Mouse (Mus musculus) granulocyte monocyte progenitor cell, adult 5-6 weeks (primary cell): Measurements from ENCODE around the gene Taf11. TPM values are rescaled to one million over a fixed set of nuclear protein-coding genes. Genes with fewer than 3 reads are reported as not detected.
A peak's percentile ranks its signal among the peaks of the same experiment; 100 is the strongest.

Experiments
- ATAC-seq: replicated peaks from 2 replicates; pipeline ENCODE4 v1.8.0; 2016; ENCODE audit warnings: mild to moderate bottlenecking, moderate TSS enrichment, inconsistent platforms; ENCODE audit not compliant: poor library complexity, severe bottlenecking
- total RNA-seq, 2 experiments: library from RNA; stranded (forward) in 1 of 2; stranded (reverse) in 1 of 2; fragments of 200-712, 200-1000 nt in 1 of 2; fragments of >200 nt in 1 of 2; fragmentation: Nextera tagmentation in 1 of 2; gene quantifications; 2 replicates each; pipeline ENCODE4 v1.2.3; 2014 to 2017

The Taf11 gene
- total RNA-seq (2014; fragmentation: Nextera tagmentation) = 39.9 and 46.9 TPM in 2 replicates
- total RNA-seq (2017) = 35.7 and 44.0 TPM in 2 replicates

DNA sequence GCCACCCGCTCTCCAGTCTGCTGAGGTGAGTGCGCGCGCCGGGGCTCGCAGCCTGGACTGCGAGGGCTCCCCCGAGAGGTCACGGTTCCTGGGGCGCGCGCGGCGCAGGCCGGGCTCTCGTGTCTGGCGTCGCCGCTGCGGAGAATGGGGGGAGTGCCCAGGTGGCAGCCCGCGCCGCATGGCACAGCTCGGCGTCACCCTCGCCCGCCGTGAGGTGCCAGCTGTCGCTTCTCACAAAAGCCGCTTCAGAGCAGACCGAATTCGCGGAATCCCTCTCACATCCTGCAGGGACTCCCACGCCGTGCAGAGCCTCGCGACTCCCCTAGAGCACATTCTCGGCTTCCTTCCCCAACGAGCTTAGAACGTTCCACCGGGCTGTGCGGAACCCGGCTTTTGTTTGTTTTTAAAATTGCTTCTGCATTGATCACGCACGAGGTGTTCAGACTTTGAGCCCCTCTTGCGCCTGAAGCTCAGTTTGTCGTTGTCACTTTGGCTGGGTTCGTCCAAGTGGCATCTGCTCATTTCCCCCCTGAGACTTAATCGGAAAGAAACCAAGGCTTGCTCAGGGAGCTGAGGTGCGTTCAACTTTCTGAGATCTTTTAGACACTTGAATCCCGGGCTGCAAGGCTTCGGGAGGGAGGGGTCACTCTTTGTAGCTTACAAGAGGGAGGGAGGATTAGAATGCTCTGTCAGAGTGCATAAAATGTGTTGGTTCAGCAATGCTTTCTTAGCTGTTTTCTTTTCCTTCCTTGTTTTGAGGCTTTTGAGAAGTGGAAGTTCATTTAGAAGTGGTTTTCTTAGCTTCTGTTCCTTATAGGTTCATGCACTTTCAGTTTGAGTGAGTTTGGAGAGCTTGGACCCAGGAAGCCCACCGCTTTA lies at the start of gene Taf11:
Gene Taf11, minus strand, starts transcription at position 223 of the 879 bp plus-strand sequence.
- ATAC-seq = peak; percentile 18; the same call in 1 of the 2 replicates

DNA sequence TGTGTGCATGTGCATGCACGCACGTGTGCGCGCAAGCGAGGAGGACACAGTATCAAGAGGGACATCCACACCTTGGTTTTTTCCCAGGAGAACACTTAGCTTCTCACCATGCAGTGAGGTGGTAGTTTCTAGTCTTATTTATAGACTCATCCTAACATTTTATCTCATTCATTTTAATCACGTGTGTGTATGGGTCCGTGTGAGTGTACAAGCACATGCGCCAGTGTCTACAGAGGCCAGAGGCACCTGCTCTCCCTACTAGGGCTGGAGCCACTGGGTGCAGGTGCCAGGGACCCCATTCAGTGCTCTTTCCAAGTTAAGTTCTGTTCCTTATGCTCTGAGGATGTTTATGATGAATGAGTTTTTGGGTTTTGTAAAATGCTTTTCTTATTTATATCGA lies 48.0 kb upstream of the Taf11 start:
- ATAC-seq = no peak

DNA sequence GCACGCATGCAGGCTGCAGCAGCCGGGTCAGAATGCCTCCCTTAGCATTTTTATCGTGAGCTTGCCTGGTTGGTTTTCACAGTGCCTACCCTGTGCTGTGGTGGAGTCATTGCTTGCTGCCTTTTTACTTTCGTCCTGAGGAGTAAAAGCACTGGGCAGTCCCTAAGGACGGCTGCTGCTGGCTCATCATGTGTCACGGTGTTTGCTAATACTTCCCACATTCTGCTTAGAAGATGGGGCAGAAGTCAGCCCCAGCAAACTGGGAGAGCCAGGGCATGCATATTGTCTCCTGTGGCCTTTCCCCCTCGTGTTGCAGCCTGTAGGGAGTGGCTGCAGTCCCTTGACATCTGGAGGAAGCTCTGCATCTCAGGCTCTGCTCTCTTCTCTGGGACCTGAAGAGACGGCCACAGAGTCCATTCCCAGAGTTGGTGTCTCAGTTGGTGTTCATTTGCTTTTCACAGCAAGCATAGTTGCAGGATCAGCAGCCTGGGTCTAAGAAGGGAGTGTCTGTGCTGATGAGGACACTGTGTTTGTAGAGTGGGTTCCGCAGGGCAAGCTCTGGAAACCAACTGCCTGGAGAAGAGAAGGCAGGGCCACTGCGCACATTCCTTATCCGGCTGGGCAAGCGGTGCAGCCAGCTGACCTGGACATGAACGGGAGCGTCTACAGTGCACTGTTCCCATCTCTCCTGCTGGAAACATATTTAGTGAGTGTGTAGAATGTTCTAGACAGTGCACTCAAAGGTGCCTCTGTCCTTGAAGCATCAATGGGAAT lies 45.2 kb upstream of the Taf11 start:
- no peak for ATAC-seq

DNA sequence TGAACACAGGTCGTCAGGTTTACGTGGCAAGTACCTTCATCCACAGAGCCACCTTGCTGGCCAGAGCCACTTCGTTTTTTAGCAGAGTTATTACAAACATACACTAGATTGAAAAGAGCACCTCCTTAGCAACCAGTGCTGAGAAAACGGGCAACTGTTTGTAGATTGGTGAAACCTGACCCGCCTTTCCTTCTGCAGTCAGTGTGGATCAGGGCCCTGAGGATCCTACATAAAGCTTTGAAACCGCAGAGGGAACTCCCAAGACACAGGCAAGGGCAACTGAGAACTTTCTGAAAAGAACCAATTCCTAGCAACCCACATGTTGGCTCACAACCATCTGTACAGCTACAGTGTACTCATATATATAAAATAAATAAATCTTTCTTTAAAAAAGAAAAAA lies 43.5 kb upstream of the Taf11 start:
- no peak for ATAC-seq

DNA sequence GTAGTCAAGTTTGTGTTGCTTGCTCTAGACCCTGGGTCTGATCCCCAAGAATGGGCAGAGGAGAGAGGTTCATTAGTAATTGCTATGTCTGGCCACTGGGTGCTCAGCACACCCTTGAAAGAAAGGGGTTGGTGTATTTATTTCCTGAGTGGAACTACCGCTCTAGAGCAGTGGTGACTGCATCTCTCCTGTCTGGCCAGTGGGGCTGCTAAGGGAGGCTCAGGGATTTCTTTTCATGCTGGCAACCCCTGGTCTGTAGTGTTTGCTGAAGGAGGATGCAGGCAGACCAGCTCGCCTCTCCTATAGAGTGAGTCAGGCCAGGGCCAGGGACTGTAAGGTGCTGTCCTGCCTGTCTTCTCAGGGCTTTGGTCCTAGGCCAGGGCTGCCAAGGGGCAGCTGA lies 37.5 kb upstream of the Taf11 start:
- ATAC-seq = no peak

DNA sequence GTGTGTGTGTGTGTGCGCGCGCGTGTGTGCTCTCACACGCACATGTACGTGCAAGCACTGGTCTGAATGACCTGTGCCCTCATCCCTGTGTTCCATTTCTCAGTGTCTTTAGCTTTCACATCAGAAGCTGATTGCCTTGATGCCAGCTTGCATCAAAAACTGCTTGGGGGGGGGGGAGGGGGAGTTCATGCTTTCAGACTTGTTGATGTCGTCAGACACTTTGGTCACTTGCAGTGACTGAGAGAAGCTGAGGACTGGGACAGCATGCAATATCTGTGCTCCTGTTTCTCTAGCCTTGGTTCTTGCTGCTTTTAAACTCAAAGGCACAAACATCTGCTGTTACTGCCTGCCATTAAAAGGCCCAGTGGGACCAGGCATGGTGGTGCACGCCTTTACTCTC lies 36.7 kb upstream of the Taf11 start:
- no peak for ATAC-seq

DNA sequence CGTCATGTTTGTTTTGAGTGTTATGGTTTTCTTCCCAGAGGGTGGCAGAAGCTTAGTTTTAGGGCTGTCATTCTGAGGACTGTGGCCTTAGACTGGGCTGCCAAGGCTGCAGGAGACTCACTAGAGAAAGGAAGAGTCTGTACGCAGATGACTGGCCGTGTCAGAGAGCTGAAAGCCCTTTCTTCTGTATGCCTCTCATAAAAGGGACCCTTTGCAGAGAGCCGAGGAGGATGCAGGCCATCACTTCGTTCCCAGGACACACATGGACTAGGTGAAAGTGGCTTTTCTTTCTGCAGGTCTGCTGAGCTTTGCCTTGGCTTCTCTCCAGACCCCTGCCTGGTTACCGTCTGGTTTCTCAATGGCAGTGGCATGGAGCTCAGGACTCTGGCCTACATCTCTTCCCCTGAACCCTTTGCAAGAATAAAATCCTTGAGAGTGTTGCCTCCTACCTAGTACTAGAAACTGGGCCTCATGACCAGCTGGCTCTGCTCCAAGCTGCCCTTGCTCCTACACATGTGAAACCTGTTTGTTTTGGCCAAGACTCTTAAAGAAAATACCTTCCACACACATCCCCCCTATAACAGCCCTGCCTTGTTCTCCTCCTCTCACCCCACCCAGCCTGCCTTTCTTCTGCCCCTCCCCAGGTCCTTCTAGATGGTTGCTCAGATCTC lies 36.0 kb upstream of the Taf11 start:
- no peak for ATAC-seq

DNA sequence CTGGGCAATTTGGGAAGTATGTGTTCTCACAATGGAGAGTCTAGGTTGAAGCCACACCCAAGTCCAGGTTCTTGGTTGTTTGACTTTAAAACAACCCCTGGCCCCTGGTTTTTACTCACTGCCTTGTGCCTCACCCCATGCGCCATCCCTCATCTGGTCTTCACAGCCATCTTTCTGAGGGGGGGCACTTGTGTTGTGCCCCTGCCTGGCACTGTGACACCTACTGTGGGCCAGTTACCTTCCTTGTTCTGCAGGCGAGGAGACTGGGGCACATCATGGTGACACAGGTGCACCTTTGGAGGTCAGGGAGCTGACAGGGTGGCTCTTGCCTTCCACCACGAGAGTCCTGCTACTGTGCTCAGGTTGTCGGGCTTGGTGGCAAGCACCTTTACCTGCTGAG lies 32.5 kb upstream of the Taf11 start:
- no peak for ATAC-seq

DNA sequence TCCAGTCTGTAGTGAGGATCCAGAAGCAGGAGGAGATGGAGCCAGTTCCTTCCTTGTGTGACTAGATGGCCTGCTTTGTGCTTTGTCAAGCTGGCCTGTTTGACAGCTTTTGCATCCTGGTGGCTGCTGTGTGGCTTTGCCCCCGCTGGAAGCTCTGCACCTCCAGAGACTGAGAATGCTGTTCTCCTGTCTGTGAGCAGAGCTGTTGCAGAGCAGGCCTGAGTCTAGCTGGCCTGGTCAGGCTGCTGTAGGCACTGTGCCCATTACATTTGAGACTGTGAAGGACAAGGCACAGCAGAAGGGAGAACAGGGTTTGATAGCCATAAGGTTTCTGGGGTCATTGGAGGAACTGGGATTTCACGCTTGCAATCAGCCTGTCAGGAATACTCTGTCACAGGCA lies 32.1 kb upstream of the Taf11 start:
- ATAC-seq = no peak

DNA sequence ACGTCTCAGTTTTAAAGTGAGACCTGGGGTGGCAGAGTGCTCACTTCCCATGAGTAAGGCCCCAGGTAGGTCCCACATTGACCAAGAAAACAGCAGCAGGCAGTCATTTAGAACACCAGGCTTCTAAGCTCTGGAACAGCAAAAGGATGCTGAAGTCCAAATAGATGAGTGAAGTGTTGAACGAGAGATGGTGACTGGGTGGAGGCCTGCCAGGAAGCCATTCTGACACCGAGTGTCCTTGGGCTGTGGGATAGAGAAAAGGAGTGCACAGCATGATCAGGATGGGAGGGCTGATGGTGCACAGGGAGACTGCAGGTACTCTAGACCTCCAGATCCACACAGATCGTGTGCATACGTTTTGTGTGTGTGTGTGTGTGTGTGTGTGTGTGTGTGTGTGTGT lies 31.5 kb upstream of the Taf11 start:
- ATAC-seq = no peak

DNA sequence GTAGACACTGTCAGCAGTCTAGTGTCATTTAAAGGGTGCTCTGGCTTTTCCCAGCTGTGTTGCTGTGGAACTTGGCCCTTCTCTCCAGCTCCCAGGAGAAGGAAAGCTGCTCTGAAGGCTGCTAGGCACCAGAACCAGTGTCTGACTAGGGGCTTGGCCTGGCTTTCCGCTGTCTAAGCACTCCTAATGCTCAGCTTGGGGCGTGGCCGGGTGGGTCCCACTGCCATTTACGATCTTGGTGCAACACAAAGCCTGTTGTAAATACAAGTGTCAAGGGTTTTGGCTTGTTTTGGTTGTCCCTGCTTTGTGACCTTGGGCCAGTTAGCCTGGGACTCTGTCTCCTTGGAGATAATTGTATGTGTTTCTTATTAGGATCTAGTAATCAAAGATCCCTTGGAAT lies 30.7 kb upstream of the Taf11 start:
- no peak for ATAC-seq

DNA sequence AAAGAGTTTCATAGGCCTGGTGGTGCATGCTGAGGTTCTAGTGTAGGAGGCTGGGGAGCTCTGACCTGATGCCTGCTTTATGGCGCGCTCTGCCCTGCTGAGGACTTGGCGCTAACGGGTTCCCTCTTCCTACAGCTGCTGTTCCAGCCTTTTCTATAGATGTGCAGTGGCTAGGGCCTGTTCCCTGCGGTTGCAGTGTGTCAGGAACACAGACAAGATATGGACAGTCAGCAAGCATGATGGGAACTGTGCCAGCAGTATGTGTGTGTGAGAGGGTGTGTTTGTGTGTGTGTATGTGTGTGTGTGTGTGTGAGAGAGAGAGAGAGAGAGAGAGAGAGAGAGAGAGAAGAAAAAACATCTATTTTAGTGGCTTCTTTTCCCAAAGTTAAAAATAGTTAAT lies 29.4 kb upstream of the Taf11 start:
- no peak for ATAC-seq

DNA sequence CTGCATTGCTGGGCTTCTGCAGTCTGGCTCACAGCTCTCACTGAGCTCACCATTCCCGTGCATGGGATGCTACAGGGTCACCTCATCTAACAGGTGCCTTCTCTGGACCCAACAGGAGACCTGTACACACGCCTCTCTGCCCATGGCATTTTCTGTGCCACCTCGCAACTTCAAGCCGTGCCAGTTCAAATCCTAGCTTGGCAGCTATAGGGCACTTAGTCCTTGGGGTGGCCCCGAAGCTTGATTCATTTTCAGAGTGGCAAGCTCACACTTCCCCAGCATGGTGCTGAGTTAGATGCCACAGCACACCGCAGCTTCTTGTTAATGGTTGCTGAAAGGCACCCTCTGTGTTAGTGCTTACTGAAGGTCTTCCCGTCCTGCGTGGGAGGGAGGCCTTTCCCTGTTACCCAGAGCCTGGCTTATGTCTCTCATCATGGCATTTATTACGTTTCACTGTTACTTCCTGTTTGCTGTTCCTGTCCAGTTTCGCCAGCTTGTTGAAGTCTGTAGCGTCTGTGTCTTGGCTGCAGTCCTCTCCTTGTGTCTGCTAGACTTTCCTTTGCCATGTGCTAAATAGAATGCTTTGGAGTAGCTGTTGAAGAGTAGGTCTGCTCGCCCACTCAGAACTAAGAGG lies 28.6 kb upstream of the Taf11 start:
- ATAC-seq = peak; percentile 51

DNA sequence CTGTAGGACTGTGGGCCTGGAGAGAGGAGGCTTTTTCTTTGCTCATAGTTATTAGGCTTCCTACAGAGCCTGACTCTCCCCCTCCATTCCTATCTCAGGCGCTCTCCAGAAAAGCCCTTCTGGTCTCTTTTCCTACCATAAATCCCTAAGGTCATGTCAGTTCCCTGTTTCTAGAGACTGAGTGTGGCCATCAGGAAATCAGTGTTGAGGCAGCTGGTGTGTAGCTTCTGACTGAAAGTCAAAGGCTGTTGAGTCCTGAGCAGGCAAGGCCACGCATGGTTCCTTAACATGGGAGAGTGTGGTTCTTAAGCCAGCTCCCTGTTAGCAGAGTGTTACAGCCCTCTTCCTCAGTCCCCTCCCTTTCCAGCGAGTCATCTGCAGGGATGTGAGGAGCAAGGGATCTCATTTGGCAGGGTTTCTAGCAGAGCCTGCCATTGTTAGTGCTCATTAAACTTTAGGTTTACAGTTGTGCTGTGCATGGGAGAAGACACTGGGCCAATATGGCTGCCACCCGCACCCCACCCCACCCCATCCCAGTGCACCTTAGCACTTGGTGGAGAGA lies 27.5 kb upstream of the Taf11 start:
- ATAC-seq = no peak

DNA sequence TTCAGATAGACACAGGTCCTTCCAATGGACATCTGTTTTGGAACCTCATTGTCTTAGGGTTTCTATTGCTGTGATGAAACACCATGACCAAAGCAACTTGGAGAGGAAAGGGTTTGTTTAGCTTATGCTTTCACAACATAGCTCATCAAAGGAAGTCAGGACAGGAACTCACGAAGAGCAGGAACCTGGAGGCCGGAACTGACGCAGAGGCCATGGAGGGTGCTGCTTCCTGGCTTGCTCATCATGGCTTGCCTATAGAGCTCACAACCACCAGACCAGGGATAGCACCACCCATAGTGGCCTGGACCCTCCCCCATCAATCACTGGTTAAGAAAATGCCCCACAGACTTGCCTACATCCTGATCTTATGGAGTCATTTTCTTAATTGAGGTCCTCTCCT lies 25.4 kb upstream of the Taf11 start:
- ATAC-seq = peak; percentile 86

DNA sequence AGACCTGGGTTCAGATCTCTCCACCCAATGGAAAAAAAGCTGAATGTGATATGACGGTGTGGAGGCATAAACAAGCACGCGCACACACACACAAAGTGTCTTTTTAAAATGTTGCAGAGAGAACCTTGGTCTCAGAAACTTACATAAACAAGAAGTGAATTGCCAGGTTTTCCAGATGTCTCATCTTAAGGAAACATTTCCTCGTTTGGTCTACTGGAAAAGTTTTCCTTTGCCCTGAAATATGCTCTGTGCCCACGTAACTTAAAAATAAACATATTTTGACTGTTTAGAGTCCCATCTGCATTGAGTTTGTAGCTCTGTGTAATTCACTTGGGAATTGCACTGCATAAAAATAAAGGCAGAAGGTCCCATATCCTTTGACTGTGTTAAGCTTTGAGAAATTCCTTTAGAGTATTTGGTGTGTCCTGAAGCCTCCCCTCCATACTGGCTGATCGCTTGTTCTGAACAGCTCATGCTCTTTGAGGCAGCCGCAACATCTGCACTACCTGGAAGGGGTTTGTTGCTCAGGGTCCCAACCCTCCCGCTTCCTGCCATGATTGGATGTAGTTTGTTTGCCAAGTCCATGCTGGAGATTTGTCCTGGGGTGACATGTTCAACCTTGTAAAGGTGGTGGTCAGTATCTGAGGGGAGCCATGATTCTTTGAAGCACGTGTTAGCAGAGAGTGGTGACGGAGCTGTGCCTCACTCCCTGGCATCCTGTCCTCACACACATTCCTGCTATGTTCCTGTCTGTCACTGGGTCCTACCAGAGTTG lies 24.7 kb upstream of the Taf11 start:
- ATAC-seq = no peak

DNA sequence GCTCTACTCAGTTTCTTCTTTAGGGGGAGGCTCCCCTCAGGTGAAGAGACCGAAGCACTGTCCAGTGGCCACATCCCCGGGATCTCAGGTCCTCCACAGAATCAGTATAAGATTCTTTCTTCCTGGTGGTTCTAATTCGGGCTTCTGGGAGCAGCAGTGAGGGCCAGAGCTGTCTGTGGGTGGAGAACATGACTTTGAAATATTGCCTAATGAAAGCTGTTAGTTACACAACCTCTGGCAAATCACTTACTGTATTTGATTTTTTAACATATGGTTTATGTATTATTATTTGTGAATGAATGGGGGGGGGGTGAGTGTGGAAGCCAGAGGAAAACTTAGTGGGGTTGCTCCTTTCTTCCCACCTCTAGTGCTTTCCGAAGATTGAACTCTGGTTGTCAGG lies 22.2 kb upstream of the Taf11 start:
- ATAC-seq = peak; percentile 29; the same call in 1 of the 2 replicates

DNA sequence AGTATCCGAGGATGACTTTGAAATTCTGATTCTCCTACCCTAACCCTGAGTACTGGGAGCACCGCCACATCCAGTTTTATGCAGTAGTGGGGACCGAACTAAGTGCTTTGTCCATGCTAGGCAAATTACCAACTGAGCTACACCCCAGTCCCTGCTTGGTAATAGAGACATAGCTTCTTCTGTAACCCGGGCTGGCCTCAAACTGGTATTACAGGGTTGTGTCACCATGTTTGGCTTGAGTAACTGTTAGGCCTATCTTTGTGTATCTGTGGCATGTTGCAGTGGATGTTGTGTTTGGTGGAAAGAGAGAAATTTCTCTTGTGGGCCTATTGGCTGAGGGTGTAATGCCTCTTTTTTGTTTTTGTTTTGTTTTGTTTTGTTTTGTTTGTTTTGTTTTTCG lies 20.6 kb upstream of the Taf11 start:
- no peak for ATAC-seq

DNA sequence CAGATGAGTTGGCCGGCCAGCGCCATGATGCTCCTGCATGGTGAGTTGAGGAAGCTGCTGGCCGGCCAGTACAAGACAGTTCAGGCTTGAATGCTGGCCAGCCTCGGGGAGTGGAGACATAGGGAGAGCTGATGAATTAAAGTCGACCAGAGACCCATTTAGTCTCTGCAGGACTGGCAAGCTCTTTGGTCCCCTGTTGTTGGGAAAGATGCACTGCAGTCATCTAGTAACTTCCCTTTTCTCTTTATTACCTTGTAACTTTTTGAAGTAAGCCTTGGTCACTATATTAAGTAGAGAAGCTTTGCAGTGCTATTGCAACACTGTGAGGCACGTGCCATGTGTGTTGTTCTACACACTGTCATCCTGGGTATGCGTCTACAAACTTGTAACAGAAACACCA lies 15.9 kb upstream of the Taf11 start:
- ATAC-seq = peak; percentile 98
